Mouse (Mus musculus) lung, adult 2 months (tissue): ENCODE results near the gene Fgd2.

Experiments used
- CTCF ChIP-seq: fragments of 200-500 bp; IDR thresholded peaks from 2 replicates; pipeline ENCODE4 v1.5.1; 2011; ENCODE audit warnings: mild to moderate bottlenecking, low read length, control low read depth; ENCODE audit not compliant: insufficient read depth
- POLR2A ChIP-seq: fragments of 200-500 bp; IDR thresholded peaks from 2 replicates; pipeline ENCODE4 v1.6.1; 2011; ENCODE audit warnings: low read depth, mild to moderate bottlenecking, control low read depth, low read length, borderline replicate concordance; ENCODE audit errors: extremely low read depth

- TF ChIP-seq POLR2A (no peak), CTCF (no peak)
These were observed 48.6 kb upstream of the Fgd2 start for GRCm38 (mm10) chr17:29312082-29312481.
